Mouse (Mus musculus): ENCODE data around the gene Rhoh.

Gene Rhoh

GRCm38 (mm10) chr5:65861154-65861944, at the start of gene Rhoh:
TSS of gene Rhoh (plus strand) at chr5:65861213.
- DNase-seq (ENCODE audit: low read depth) = no peak

DNA sequence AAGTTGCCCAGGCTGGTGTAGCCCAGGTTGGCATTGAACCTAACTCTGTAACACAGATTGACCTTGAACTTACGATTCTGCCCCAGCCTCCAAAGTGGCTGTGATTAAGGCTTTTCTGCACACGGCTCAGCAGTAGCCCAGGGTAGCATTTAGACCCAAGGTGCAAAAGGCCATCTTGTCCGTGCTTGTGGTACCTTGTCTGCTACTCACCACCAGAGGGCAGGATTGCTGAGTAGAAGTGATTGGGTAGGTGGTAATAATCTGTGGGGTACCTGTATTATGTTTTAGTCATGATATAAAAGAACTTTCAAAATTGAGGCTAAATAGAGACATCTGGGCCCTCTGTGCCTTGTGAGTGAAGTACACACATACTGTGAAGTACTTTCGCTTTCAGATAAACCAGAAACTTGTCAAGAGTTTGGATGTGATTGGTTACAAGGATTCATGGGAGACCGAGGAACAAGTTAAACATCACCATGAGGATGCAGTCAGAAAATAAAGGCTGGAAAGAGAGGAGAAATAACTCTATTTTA, 37.3 kb upstream of the Rhoh start:
- DNase-seq (ENCODE audit: low read depth) = peak; percentile 50

- no peak for DNase-seq (ENCODE audit: low read depth)
These were observed 34.5 kb upstream of the Rhoh start for GRCm38 (mm10) chr5:65826476-65826875.

GRCm38 (mm10) chr5:65827102-65827501, 33.9 kb upstream of the Rhoh start:
- DNase-seq (ENCODE audit: low read depth) = no peak

DNA sequence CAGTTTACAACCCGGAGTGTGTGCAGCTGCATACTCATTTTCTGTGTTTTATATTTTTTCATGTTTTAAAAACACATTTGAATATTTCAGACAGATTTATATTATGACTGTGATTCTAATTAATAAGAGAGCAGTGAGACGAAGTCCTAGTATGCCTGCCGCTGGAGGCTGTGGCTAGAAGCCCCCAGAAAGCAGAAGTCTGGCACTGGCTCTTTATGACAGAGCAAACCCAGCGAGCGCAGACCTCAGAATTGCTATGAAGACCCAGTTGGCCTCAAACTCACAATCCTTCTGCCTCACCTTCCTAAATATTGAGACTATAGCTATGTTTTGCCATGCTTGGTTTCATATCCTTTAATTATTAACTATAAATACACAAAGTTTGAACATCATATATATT, 32.8 kb upstream of the Rhoh start:
- no peak for DNase-seq (ENCODE audit: low read depth)

GRCm38 (mm10) chr5:65829059-65829458, 32.0 kb upstream of the Rhoh start:
- DNase-seq (ENCODE audit: low read depth) = no peak

GRCm38 (mm10) chr5:65831917-65832618, 28.9 kb upstream of the Rhoh start:
- DNase-seq (ENCODE audit: low read depth) = no peak

DNA sequence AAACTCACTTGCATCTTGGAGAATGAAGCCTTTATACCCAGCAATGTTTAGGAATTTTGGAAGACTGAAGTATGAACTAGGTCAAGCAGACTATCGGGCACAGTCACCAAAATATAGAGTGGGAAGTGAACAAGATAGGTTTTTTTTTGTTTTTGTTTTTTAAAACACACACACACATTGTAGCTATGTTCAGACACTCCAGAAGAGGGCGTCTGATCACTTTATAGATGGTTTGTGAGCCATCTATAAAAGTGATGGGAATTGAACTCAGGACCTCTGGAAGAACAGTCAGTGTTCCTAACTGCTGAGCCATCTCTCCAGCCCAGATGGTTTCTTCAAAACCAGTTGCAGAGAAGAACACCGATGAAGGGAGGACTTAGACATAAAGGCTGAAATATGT, 27.9 kb upstream of the Rhoh start:
- no peak for DNase-seq (ENCODE audit: low read depth)

- DNase-seq (ENCODE audit: low read depth) = no peak
These were observed 27.1 kb upstream of the Rhoh start for GRCm38 (mm10) chr5:65833766-65834498.

DNA sequence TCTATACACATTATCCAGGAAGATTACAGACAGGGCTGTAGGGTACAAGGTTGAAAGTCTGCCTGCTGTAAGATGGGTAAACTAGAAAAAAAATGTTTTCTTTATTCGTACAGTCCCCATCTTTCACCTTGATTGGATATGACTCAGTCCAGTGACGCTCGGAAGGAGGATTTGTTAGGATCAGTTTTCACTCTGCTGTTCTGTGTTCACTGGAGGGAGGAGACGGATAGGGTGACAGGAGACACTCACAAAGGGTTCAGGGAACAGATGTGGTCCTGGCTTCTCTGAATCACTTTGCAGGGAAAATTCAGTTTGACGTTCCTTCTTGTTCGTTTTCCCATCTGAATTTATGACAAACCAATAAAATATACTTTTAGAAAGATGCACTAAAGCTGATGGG, 23.0 kb upstream of the Rhoh start:
- peak; percentile 39 for DNase-seq (ENCODE audit: low read depth)

- DNase-seq (ENCODE audit: low read depth) = no peak
These were observed 18.1 kb upstream of the Rhoh start for GRCm38 (mm10) chr5:65842947-65843346.

- no peak for DNase-seq (ENCODE audit: low read depth)
These were observed 14.5 kb upstream of the Rhoh start for GRCm38 (mm10) chr5:65846534-65846933.

GRCm38 (mm10) chr5:65846958-65847357, 14.1 kb upstream of the Rhoh start:
- DNase-seq (ENCODE audit: low read depth) = no peak

DNA sequence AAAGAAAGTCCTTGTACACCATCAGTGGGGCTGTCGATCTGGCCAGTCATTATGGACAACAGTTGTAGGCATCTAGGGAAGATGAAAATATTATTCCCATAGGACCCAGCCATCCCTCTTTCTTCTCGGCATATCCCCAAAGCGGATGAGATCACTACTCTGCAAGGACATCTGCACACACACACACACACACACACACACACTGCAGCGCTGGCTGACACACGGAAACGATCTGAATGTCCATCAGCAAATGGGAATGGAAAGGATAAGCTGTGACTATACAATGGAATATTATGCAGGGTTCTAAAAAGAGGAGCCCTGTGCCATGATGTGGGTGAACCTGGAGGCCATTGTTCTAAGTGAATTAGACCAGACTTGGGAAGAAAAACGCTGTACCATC, 13.4 kb upstream of the Rhoh start:
- DNase-seq (ENCODE audit: low read depth) = no peak

DNA sequence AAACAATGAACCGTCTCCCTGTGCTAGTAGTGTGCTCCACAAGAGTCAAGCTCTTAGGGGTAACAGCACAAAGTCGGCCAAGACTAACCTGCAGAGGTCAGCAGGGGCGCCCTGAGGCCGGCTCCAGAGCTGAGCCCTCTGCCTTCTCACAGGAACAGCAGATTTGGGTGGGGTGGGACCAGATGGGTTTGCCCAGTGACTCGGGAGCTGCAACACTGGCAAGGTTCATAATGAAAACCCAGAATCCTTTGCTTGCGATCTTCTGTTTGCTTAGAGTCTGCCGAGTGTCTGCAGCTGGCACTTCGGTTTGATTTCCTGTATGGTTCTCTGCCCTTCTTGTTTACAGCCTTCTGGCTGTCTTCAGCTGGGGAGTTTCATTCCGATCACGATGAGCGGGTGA, 10.2 kb upstream of the Rhoh start:
- DNase-seq (ENCODE audit: low read depth) = no peak

- DNase-seq (ENCODE audit: low read depth) = no peak
These were observed 6.2 kb upstream of the Rhoh start for GRCm38 (mm10) chr5:65854786-65855191.

DNA sequence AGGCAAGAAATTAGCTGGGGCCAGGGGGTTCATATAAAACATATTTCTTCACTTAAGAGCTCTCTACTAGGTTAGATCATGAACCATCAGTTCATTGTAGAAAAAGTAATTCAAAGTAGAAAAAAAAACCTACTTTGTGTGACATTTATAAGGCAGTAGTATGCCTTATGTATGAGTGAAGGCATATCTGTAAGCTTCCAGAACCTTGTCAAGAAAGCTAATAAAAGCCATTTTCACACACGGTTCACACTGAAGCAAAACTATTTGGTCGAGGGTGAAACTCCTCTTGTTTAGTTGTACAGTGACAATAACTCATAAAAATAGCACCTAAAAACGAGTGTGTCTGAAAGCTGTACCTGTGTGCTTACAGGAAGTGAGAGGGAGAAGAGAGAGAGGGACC, 5.4 kb upstream of the Rhoh start:
- DNase-seq (ENCODE audit: low read depth) = no peak

GRCm38 (mm10) chr5:65856591-65857411, 4.2 kb upstream of the Rhoh start:
- no peak for DNase-seq (ENCODE audit: low read depth)

- DNase-seq (ENCODE audit: low read depth) = no peak
These were observed 3.1 kb upstream of the Rhoh start for GRCm38 (mm10) chr5:65857935-65858334.

- no peak for DNase-seq (ENCODE audit: low read depth)
These were observed 2.7 kb upstream of the Rhoh start for GRCm38 (mm10) chr5:65858355-65858754.

- DNase-seq (ENCODE audit: low read depth) = peak; percentile 7
These were observed 2.1 kb upstream of the Rhoh start for GRCm38 (mm10) chr5:65858898-65859297.

- DNase-seq (ENCODE audit: low read depth) = no peak
These were observed 1.6 kb upstream of the Rhoh start for GRCm38 (mm10) chr5:65859396-65859795.
